Mouse (Mus musculus): ENCODE results near the gene Fbxo42. TPM values are rescaled to one million over a fixed set of nuclear protein-coding genes. Genes with fewer than 3 reads are reported as not detected.

Fbxo42 gene
- total RNA-seq (2012; rRNA removed) (10.1 and 11.2 TPM in 2 replicates), polyA plus RNA-seq (2012; ENCODE audit: insufficient read depth in 1 of 2, insufficient read length in 2 of 2, low read depth in 1 of 2, low replicate concordance in 2 of 2, missing spikeins in 1 of 2) (100 to 1,000 TPM in 1 of 2 experiments, 10 to 100 TPM in 1; 23.1 to 260 TPM)

- Histone ChIP-seq H3K4me3 (ENCODE audit: control insufficient read depth in 1 of 2, insufficient read depth in 1 of 2, low read depth in 2 of 2, low read length in 2 of 2) (peak within 1 kb of the TSS; percentile 87 to 91), H3K9ac (ENCODE audit: control insufficient read depth, low read depth, low read length, poor library complexity, severe bottlenecking) (peak within 1 kb of the TSS; percentile 87), H3K4me1 (ENCODE audit: control insufficient read depth in 1 of 2, insufficient read depth in 2 of 2, low read length in 2 of 2) (peaks cover 2 to 18% of the 10 kb centered on the region in 2 experiments; a peak in 3 of 4 replicates), H3K9me3 (replicated peaks; ENCODE audit: insufficient read depth, low read length) (no peaks in the 10 kb centered on the region), H3K27ac (ENCODE audit: control insufficient read depth, low read depth, low read length) (peak within 1 kb of the TSS; percentile 95), H3K27me3 (ENCODE audit: control insufficient read depth in 1 of 2, insufficient read depth in 2 of 2, low read length in 2 of 2) (no peaks in the 10 kb centered on the region), H3K36me3 (ENCODE audit: control insufficient read depth in 1 of 2, insufficient read depth in 2 of 2, low read length in 2 of 2) (peaks cover 0 to 10% of the 10 kb centered on the region in 2 experiments; a peak in 2 of 4 replicates), H3K79me2 (ENCODE audit: control insufficient read depth, insufficient read depth, low read length, poor library complexity) (peaks cover 36% of the 10 kb centered on the region)
- peak; percentile 92 for DNase-seq (ENCODE audit: low read depth, low spot score)
- TF ChIP-seq ZC3H11A (IDR thresholded peaks at IDR 0.05; ENCODE audit: low read depth, low read length) (no peak), MYB (IDR thresholded peaks at IDR 0.05; ENCODE audit: low read depth, low read length) (no peak), JUND (IDR thresholded peaks at IDR 0.05; ENCODE audit: low read depth, low read length) (no peak), CTCF (IDR thresholded peaks at IDR 0.05 in 2 of 3, conservative IDR thresholded peaks at IDR 0.05 in 1 of 3; ENCODE audit: control insufficient read depth in 1 of 3, insufficient read depth in 1 of 3, low read depth in 2 of 3, low read length in 3 of 3, poor library complexity in 1 of 3, severe bottlenecking in 1 of 3) (peak in 2 of 3 experiments; percentile 61 to 66; a peak in 5 of 6 replicates), NRF1 (IDR thresholded peaks at IDR 0.05; ENCODE audit: insufficient read depth, low read depth, low read length, poor library complexity, severe bottlenecking) (peak; percentile 91), MYC (IDR thresholded peaks at IDR 0.05; ENCODE audit: low read depth, low read length) (peak; percentile 61; the same call in 1 of the 2 replicates), SIN3A (IDR thresholded peaks at IDR 0.05; ENCODE audit: low read length) (no peak; the same call in 1 of the 2 replicates), E2F4 (IDR thresholded peaks at IDR 0.05; ENCODE audit: borderline replicate concordance, low read depth, low read length) (peak; percentile 81; the same call in 1 of the 2 replicates), EP300 (IDR thresholded peaks at IDR 0.05; ENCODE audit: low read depth in 1 of 2, low read length in 2 of 2) (peak; percentile 38 to 50; a peak in 2 of 4 replicates), TCF12 (IDR thresholded peaks at IDR 0.05; ENCODE audit: low read depth, low read length) (peak; percentile 61), NELFE (IDR thresholded peaks at IDR 0.05; ENCODE audit: low read depth, low read length) (peak; percentile 37; the same call in 1 of the 2 replicates), USF2 (IDR thresholded peaks at IDR 0.05; ENCODE audit: borderline replicate concordance in 1 of 2, insufficient read depth in 1 of 2, low read depth in 1 of 2, low read length in 2 of 2) (no peak), TAL1 (IDR thresholded peaks at IDR 0.05; ENCODE audit: low read length) (no peak), RAD21 (IDR thresholded peaks at IDR 0.05; ENCODE audit: low read depth, low read length) (no peak), POLR2AphosphoS5 (IDR thresholded peaks at IDR 0.05; ENCODE audit: borderline replicate concordance, low read depth, low read length) (no peak), TBP (IDR thresholded peaks at IDR 0.05; ENCODE audit: low read depth, low read length) (peak; percentile 66; the same call in 1 of the 2 replicates), HCFC1 (IDR thresholded peaks at IDR 0.05; ENCODE audit: low read depth, low read length) (peak; percentile 90), CHD1 (IDR thresholded peaks at IDR 0.05; ENCODE audit: low read depth, low read length) (no peak), MEF2A (IDR thresholded peaks at IDR 0.05; ENCODE audit: extremely low read depth, insufficient replicate concordance, low read depth, low read length, poor library complexity, severe bottlenecking) (no peak), POLR2A (IDR thresholded peaks at IDR 0.05; ENCODE audit: control insufficient read depth in 1 of 2, insufficient read depth in 1 of 2, low read depth in 1 of 2, low read length in 2 of 2, poor library complexity in 1 of 2) (peak in 1 of 2 experiments; percentile 81; a peak in 2 of 4 replicates), BHLHE40 (IDR thresholded peaks at IDR 0.05; ENCODE audit: borderline replicate concordance, low read depth, low read length) (no peak), MAZ (IDR thresholded peaks at IDR 0.05; ENCODE audit: low read depth, low read length) (no peak), USF1 (IDR thresholded peaks at IDR 0.05; ENCODE audit: low read depth, low read length) (no peak), MXI1 (IDR thresholded peaks at IDR 0.05; ENCODE audit: low read depth, low read length) (peak; percentile 79), UBTF (IDR thresholded peaks at IDR 0.05; ENCODE audit: borderline replicate concordance, insufficient read depth, low read depth, low read length) (no peak), KAT2A (conservative IDR thresholded peaks at IDR 0.05; ENCODE audit: low read depth, low read length) (peak; percentile 87; the same call in 1 of the 2 replicates), GABPA (IDR thresholded peaks at IDR 0.05; ENCODE audit: low read depth, low read length) (no peak), ZMIZ1 (IDR thresholded peaks at IDR 0.05; ENCODE audit: low read depth, low read length) (no peak), RCOR1 (IDR thresholded peaks at IDR 0.05; ENCODE audit: low read depth, low read length) (no peak; the same call in 1 of the 2 replicates), ELF1 (IDR thresholded peaks at IDR 0.05; ENCODE audit: low read depth, low read length) (peak; percentile 69), SMC3 (IDR thresholded peaks at IDR 0.05; ENCODE audit: low read depth, low read length) (no peak), ETS1 (IDR thresholded peaks at IDR 0.05; ENCODE audit: low read depth, low read length) (peak; percentile 76), ZNF384 (IDR thresholded peaks at IDR 0.05; ENCODE audit: low read depth, low read length) (peak; percentile 94)
Observed at GRCm38 (mm10) chr4:141147112-141148008, at the start of gene Fbxo42. Gene Fbxo42 (plus strand): TSS chr4:141147913.
